ENCODE assay signal across 17 mouse cellular contexts in genomic region chr1:156856666-156857065, GRCm38 (mm10). TPM values are rescaled to one million over a fixed set of nuclear protein-coding genes. Genes with fewer than 3 reads are reported as not detected.
"Had no signal": no experiment of that assay in that cellular context is flagged by ENCODE, and none has a peak within 500 bp of the region (broad histone marks: within the 10 kb centered on the region; RNA-seq: fewer than 3 reads in every experiment).

No protein-coding gene starts in this region.

- H3K36me3 ChIP-seq: midbrain, embryonic 15.5 days; neural tube, embryonic 12.5 days; stomach, embryonic 15.5 days had no signal

- DNase-seq: lung, adult 18-20 months; lung, embryonic 14.5 days; lung, postnatal 10 days; lung, postnatal 36 days; right cerebral cortex, postnatal 14 days; thymus, adult 2 months; thymus, postnatal 25 days; thymus, postnatal 4 days had no signal

- H3K27me3 ChIP-seq: midbrain, embryonic 12.5 days; midbrain, embryonic 15.5 days; neural tube, embryonic 12.5 days; stomach, embryonic 15.5 days had no signal

- H3K27ac ChIP-seq: liver, embryonic 14.5 days; macrophage; midbrain, embryonic 12.5 days; midbrain, embryonic 15.5 days; neural tube, embryonic 12.5 days; stomach, embryonic 15.5 days; stomach, postnatal 0 days had no signal

- H3K4me2 ChIP-seq: lung, embryonic 14.5 days; midbrain, embryonic 12.5 days; midbrain, embryonic 15.5 days; neural tube, embryonic 12.5 days; stomach, embryonic 15.5 days had no signal

- H3K9ac ChIP-seq: liver, embryonic 14.5 days; lung, embryonic 14.5 days; midbrain, embryonic 12.5 days; midbrain, embryonic 15.5 days; neural tube, embryonic 12.5 days; stomach, embryonic 15.5 days had no signal

- H3K9me3 ChIP-seq: midbrain, embryonic 12.5 days; midbrain, embryonic 15.5 days; neural tube, embryonic 12.5 days; stomach, embryonic 15.5 days had no signal

- H3K4me3 ChIP-seq: midbrain, embryonic 12.5 days; midbrain, embryonic 15.5 days; neural tube, embryonic 12.5 days; stomach, embryonic 15.5 days had no signal

- H3K4me1 ChIP-seq: midbrain, embryonic 12.5 days; midbrain, embryonic 15.5 days; stomach, embryonic 15.5 days had no signal

- ATAC-seq: midbrain, embryonic 15.5 days had no signal

RNA-seq across cellular contexts. Expression of gene Angptl1, which starts 18.3 kb away (rescaled TPM):
- total RNA-seq: midbrain, postnatal 0 days; monocyte, adult 5-6 weeks had no signal
- polyA plus RNA-seq: macrophage had no signal
